Mouse (Mus musculus) heart, postnatal 10 days (tissue): ENCODE data around the gene Rusc1. TPM values are rescaled to one million over a fixed set of nuclear protein-coding genes. Genes with fewer than 3 reads are reported as not detected.
"Not testable (repeated sequence)": the region's sequence is repeated elsewhere in the genome, so short reads cannot be mapped to it uniquely, and the experiment has no call there.

Experiments
- DNase-seq, 2 experiments: peaks; one replicate each; pipeline ENCODE4 v3.0.0; 2021
- intact Hi-C: fragments of 180-260 bp; cut with DNase I; formaldehyde crosslinking; loops from one replicate; pipeline ENCODE4 v1.15.1; 2025
- total RNA-seq, 2 experiments: library from RNA; stranded (reverse); gene quantifications; 2 replicates each; pipeline ENCODE4 v1.2.3; 2021

The Rusc1 gene
- total RNA-seq, 2 experiments from 2014 or later: 12.6 to 15.0 TPM

DNA sequence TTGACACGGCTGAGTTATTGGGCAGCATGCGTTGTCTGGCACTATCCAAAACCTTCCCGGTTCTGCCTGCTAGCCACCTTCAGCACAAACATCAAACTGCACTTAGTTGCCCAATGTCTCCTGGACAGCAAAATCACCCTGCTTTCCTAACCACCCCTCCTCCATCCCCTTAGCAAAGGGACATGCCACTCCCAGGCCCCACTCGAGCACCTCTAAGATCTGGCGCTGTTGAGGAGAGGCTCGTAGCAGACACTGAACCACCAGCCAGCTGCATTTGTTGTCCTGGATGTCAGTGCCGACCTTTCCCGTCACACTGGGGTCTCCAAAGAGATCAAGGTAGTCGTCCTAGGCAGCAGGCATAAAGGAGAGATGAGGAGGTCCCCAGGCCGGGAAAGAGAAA, 910 bp upstream of the Rusc1 start:
- intact Hi-C loops: loop anchor here (5.0 kb wide), 1 partner anchor 63 kb away; no protein-coding TSS in a partner anchor
- DNase-seq: no peak

DNA sequence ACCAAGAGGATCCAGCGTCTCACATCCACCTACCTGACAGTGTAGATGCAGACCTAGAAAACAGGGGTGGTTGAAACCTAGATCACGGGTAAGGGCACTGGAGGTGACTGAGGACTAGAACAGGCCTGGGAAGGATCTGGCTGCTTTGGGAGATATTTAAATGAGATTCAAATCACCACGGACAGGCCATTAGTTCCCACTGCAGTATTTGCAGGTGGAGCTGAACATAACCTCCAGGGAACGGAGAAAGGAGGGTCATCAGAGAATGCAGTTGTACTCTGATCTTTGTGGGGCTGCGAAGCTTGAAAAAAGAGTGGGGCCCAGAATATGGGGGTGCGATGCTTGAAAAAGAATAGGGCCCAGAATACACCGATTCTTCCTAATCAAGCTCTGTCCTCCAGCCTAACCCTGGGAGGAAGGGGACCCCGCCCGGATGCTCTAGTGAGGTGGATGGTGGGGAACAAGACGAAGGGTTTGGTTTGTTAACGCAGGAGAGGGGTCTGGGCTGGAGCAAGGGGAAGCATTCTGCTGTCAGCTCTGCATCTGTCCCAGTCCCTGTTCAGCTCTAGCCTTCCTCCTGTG, 511 bp downstream of the Rusc1 start:
- intact Hi-C loops: loop anchor here (5.0 kb wide), 1 partner anchor 65 kb away; no protein-coding TSS in a partner anchor
- no peak for DNase-seq

GRCm38 (mm10) chr3:89091811-89092508, 1.2 kb downstream of the Rusc1 start:
- DNase-seq: no peak
- intact Hi-C loops: loop anchor here (5.0 kb wide), 1 partner anchor 65 kb away; no protein-coding TSS in a partner anchor

DNA sequence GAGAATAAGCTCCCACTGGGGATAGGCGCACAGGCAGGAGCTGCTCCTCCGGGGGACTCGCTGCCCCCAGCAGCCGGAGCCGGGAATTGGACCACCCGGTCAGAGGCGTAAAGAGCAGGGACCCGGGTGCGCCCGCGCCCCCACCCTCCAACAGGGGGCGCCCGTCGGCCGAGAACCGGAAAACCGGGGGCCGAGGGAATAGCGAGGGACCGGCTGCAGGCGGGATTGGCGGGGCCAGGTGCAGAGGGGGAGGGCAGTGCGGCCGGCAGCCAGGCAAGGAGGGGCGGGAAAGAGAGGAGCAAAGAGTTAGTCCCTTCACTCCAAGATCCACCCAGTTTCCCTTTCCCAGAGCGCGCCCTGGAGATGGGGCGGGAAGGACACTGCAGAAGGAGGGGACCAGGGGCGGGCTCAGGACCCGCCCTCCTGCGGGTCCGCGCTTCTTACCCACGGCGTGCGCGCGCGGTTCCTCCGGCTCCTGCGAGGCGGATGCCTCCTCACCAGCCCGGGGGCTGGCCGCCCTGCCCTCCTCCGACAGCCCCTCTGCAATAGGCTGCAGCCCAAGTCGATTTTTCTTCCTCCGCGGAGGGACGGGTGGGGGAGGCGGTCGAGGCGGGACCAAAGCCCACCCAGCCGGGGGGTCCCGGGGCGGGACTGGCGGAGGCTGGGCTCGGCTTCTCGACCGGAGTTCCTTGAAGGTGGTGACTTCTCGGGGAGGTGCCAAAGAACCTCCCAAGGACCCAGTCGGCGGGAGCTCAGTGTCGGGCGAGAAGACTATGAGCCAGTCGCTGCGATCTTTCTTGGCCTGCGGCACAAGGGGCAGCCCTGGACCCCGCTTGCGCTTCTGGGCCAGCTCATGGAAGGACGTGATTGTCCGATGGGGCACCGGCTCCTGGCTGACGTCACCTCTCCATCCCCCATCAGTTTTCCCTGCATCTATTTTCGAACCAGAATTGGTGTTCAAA, 2.1 kb downstream of the Rusc1 start:
- DNase-seq: peak; percentile 85 to 88
- intact Hi-C loops: loop anchor here (1.0 to 5.0 kb wide), 2 partner anchors 66 to 125 kb away; no protein-coding TSS in a partner anchor

GRCm38 (mm10) chr3:89089882-89090591, 3.1 kb downstream of the Rusc1 start:
- intact Hi-C loops: loop anchor here (1.0 to 5.0 kb wide), 2 partner anchors 67 to 126 kb away; no protein-coding TSS in a partner anchor
- peak; percentile 91 for DNase-seq

- intact Hi-C loops: no loop called here
- no peak for DNase-seq
Measured at GRCm38 (mm10) chr3:89088974-89089373, 4.1 kb downstream of the Rusc1 start.

DNA sequence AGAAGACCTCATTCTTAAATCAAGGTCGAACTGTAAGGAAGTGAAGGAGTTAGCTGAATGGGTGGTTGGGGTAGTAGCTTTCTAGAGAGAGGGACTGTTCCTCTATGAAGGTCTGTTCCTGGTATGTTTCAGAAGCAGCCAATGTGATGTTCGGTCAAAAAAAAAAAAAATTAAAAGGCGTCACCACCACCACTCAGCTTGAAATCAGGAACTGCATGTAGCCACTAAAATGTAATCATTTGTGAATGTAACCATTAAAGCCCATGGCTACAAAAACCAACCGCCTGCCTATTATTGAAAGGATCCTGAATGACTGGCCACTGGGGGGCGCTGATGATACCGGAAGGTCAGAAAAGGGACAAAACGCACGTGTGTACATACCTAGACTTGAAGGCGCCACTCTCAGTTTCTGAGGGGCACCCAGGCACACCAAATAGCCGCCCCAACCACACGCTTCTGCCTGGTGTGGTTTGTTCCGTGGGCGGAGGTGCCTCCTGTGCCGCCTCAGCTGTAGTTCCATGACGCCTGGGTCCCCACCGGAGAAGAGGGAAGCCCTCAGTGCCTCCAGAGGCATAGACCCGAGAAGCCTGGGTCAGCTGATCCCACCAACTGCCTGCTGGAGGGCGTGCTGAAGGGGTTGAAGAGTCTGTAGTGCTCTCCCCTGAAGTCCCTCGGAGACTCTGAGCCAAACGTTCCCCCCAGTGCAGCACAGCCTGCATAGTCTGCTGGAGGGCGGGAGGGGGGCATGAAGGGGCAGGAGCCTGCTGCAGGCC, 5.6 kb downstream of the Rusc1 start:
- intact Hi-C loops: no loop called here
- peak; percentile 74 to 91 for DNase-seq

DNA sequence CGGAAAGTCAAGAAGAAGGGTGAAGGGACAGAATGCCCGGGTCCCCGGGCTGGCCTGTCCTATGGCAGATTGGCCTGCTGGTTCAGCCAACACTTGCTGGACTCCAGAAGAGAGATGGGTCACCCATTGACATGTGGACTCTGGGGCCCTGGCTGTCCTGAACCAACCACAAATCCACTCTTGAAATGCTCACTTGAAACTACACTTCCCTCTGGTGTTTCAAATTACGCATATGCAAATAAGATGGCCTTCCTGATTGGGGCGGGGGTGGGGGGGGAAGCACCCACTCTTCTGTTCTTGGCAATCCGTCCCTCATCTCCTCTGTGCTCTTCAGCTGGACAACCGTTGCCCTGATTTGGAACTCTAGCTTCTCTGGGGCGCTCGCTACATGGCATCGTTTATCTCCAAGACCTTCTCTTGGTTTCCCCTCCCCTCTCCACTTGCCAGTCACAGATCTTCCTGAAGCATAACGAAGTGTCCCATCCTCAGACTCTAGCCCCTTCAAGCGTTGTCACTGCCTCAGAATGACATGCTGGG, 8.4 kb downstream of the Rusc1 start:
- no peak for DNase-seq
- intact Hi-C loops: no loop called here

GRCm38 (mm10) chr3:89084133-89084532, 9.0 kb downstream of the Rusc1 start:
- intact Hi-C loops: no loop called here
- no peak for DNase-seq

DNA sequence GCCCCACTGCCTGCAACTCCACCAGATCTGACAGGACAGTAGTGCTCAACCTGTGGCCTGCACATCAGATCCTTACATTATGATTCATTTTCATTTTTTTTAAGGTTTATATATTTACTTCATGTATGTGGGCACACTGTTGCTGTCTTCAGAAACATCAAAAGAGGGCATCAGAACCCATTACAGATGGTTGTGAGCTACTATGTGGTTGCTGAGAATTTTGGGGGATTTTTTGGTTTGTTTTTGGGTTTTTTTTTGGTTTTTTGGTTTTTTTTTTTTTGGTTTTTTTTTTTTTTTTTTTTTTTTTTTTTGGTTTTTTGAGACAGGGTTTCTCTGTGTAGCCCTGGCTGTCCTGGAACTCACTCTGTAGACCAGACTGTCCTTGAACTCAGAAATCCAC, 10.8 kb downstream of the Rusc1 start:
- DNase-seq, intact Hi-C loops: not testable (repeated sequence)

DNA sequence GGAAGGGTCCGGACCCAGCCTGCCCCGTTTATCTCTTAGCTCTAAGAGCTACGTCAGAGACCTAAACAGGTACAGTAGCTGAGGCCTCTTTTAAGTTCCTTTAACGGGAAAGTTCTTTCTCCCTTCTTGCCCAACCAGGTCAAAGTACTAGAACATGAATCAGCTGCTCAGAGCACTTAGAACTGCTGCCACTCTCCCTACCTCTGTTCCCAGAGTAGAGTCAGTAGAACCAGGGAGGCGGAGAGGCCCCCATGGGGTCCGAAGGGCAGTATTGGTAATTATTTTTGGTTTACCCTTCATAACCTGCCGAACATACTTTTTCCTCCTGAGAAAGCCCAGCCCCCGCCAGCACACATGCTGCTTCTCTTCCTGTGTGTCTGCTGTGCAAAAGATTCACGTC, 15.7 kb downstream of the Rusc1 start:
- intact Hi-C loops: no loop called here
- DNase-seq: no peak

DNA sequence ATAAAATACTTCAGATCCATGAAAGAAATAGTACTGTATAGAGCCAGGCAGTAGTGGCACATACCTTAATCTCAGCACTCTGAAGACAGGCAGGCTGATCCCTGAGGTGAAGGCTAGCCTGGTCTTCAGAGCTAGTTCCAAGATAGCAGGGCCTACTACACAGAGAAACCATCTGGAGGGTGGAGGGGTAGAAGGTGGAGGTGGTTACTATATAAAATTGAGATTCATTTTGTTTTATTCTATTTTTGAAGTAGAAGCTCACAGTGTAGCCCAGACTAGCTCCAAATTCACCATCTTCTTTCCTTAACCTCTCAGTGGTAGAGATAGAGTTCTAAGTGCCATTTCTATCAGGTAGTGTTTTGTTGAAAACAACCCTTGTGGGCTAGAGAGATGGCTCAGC, 25.8 kb downstream of the Rusc1 start:
- DNase-seq: no peak
- intact Hi-C loops: no loop called here

DNA sequence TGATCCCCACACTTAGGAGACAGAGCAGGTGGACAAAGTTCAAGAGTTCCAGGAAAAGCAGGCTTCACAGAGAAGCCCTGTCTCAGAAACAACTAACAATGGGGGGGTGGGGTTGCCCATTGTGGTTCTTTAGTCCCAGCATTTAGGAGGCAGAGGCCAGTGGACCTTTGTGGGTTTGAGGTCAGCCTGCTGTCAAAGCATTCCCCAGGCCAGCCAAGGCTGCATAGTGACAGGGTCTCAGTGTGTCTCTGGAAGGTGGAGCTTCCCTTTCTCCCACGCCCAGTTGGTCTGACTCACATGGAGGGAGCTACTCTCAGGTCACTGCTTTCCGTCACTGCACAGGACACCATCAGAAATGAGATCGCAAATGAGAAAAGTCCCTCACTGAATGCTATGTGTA, 31.4 kb downstream of the Rusc1 start:
- DNase-seq: no peak
- intact Hi-C loops: no loop called here

DNA sequence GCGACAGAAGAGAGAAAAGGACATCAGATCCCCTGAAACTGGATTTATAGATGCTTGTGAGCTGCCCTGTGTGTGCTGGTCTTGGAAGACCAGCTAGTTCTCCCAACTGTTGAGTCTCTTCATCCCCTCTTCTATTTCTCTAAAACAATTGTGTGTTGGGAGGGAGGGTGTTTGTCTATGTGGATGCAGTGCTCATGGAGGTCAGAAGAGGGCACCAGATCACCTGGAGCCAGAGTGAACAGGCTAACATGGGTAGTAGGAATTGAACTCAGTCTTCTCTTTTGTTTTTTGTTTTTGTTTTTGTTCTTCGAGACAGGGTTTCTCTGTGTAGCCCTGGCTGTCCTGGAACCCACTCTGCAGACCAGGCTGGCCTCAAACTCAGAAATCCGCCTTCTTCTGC, 34.3 kb downstream of the Rusc1 start:
- peak; percentile 26 to 40 for DNase-seq
- intact Hi-C loops: no loop called here

GRCm38 (mm10) chr3:89058361-89058760, 34.8 kb downstream of the Rusc1 start:
- no peak for DNase-seq
- intact Hi-C loops: no loop called here

- intact Hi-C loops: no loop called here
Measured at GRCm38 (mm10) chr3:89043359-89043758, 49.8 kb downstream of the Rusc1 start.

More at GRCm38 (mm10) chr3:89043359-89043758, 49.8 kb downstream of the Rusc1 start:
- no peak for DNase-seq
